Mouse (Mus musculus) gastrocnemius, adult 8-10 months (tissue): ENCODE measurements around the gene Fcgr4. TPM values are rescaled to one million over a fixed set of nuclear protein-coding genes. Genes with fewer than 3 reads are reported as not detected.
A peak's percentile ranks its signal among the peaks of the same experiment; 100 is the strongest.
"Not testable (repeated sequence)": the region's sequence is repeated elsewhere in the genome, so short reads cannot be mapped to it uniquely, and the experiment has no call there.

Experiments
- DNase-seq, 2 experiments: peaks; one replicate each; pipeline ENCODE4 v3.0.0; 2022; ENCODE audit warnings: low spot score in 2 of 2
- total RNA-seq, 4 experiments: library from RNA; stranded (reverse); gene quantifications; 2 replicates each; pipeline ENCODE4 v1.2.4; 2022

Gene Fcgr4
- not detected for total RNA-seq

GRCm38 (mm10) chr1:171018737-171019136, at the start of gene Fcgr4:
Gene Fcgr4, plus strand, starts transcription at chr1:171018920.
- DNase-seq, result no peak

- DNase-seq, result no peak
Observed at GRCm38 (mm10) chr1:170972494-170972893, 46.2 kb upstream of the Fcgr4 start.

- DNase-seq, result no peak
Observed at GRCm38 (mm10) chr1:170972936-170973335, 45.8 kb upstream of the Fcgr4 start.

GRCm38 (mm10) chr1:170974171-170974570, 44.5 kb upstream of the Fcgr4 start:
- DNase-seq, result no peak

- no peak for DNase-seq
Observed at GRCm38 (mm10) chr1:170974736-170975135, 44.0 kb upstream of the Fcgr4 start.

GRCm38 (mm10) chr1:170975350-170975749, 43.4 kb upstream of the Fcgr4 start:
- DNase-seq, result not testable (repeated sequence)

- no peak for DNase-seq
Observed at GRCm38 (mm10) chr1:170975751-170976161, 43.0 kb upstream of the Fcgr4 start.

- DNase-seq, result no peak
Observed at GRCm38 (mm10) chr1:170976447-170976846, 42.3 kb upstream of the Fcgr4 start, which contains the start of gene Fcgr2b. Gene Fcgr2b, minus strand, starts transcription at chr1:170976547.

- DNase-seq, result no peak
Observed at GRCm38 (mm10) chr1:170978601-170979000, 40.1 kb upstream of the Fcgr4 start.

- DNase-seq, result not testable (repeated sequence)
Observed at GRCm38 (mm10) chr1:170981679-170982078, 37.0 kb upstream of the Fcgr4 start.

- DNase-seq, result no peak
Observed at GRCm38 (mm10) chr1:170982301-170982700, 36.4 kb upstream of the Fcgr4 start.

- no peak for DNase-seq
Observed at GRCm38 (mm10) chr1:170983066-170983465, 35.7 kb upstream of the Fcgr4 start.

- no peak for DNase-seq
Observed at GRCm38 (mm10) chr1:170985092-170985491, 33.6 kb upstream of the Fcgr4 start.

GRCm38 (mm10) chr1:170985861-170986260, 32.9 kb upstream of the Fcgr4 start:
- DNase-seq, result no peak

GRCm38 (mm10) chr1:170989656-170990055, 29.1 kb upstream of the Fcgr4 start:
- no peak for DNase-seq

- no peak for DNase-seq
Observed at GRCm38 (mm10) chr1:170992550-170992949, 26.2 kb upstream of the Fcgr4 start.

- DNase-seq, result no peak
Observed at GRCm38 (mm10) chr1:170996034-170996433, 22.7 kb upstream of the Fcgr4 start.

GRCm38 (mm10) chr1:170996753-170997152, 22.0 kb upstream of the Fcgr4 start:
- peak in 1 of 2 experiments; percentile 12 for DNase-seq

GRCm38 (mm10) chr1:170997756-170998655, 20.7 kb upstream of the Fcgr4 start:
- DNase-seq, result peak in 1 of 2 experiments; percentile 15

GRCm38 (mm10) chr1:170999811-171000210, 18.9 kb upstream of the Fcgr4 start:
- no peak for DNase-seq

GRCm38 (mm10) chr1:171005081-171005480, 13.6 kb upstream of the Fcgr4 start:
- no peak for DNase-seq

- no peak for DNase-seq
Observed at GRCm38 (mm10) chr1:171005586-171005985, 13.1 kb upstream of the Fcgr4 start.

- DNase-seq, result no peak
Observed at GRCm38 (mm10) chr1:171006335-171006734, 12.4 kb upstream of the Fcgr4 start.
